Mouse (Mus musculus) adrenal gland, adult 2 months (tissue): ENCODE data around the gene Ccdc28b. TPM values are rescaled to one million over a fixed set of nuclear protein-coding genes. Genes with fewer than 3 reads are reported as not detected.

ENCODE experiments used
- DNase-seq: peaks from one replicate; pipeline ENCODE4 v3.0.0; 2021
- polyA plus RNA-seq: library from polyadenylated mRNA; depleted of rRNA; stranded (reverse); fragments of >200 nt; gene quantifications from 2 replicates; pipeline ENCODE4 v1.2.3, GENCODE M21; 2012
- total RNA-seq, 2 experiments: library from RNA; stranded (reverse); gene quantifications; 2 replicates each; pipeline ENCODE4 v1.2.3; 2021

Gene Ccdc28b
- total and polyA plus RNA-seq, 3 experiments = 22.1 to 33.4 (median 23.9) TPM

- DNase-seq = no peak
These were observed 778 bp downstream of the Ccdc28b start for GRCm38 (mm10) chr4:129622803-129623535.

- no peak for DNase-seq
These were observed 1.5 kb downstream of the Ccdc28b start for GRCm38 (mm10) chr4:129622120-129622802.

GRCm38 (mm10) chr4:129621283-129621841 is 2.4 kb downstream of the Ccdc28b start:
- DNase-seq = peak; percentile 68

GRCm38 (mm10) chr4:129620419-129621282 is 3.1 kb downstream of the Ccdc28b start:
- no peak for DNase-seq

- peak; percentile 98 for DNase-seq
These were observed 4.7 kb downstream of the Ccdc28b start, which contains the start of gene Iqcc for GRCm38 (mm10) chr4:129618786-129619691. TSS of gene Iqcc (minus strand) at chr4:129619099.

- no peak for DNase-seq
These were observed 5.7 kb downstream of the Ccdc28b start for GRCm38 (mm10) chr4:129618031-129618430.

- DNase-seq = no peak
These were observed 6.6 kb downstream of the Ccdc28b start for GRCm38 (mm10) chr4:129617121-129617641.

GRCm38 (mm10) chr4:129616631-129617030 is 7.1 kb downstream of the Ccdc28b start:
- DNase-seq = no peak

GRCm38 (mm10) chr4:129615801-129616290 is 7.9 kb downstream of the Ccdc28b start:
- DNase-seq = no peak

GRCm38 (mm10) chr4:129614093-129614492 is 9.7 kb downstream of the Ccdc28b start, which contains the start of gene Dcdc2b:
TSS of gene Dcdc2b (minus strand) at chr4:129614257.
- DNase-seq = no peak

GRCm38 (mm10) chr4:129610472-129610871 is 13.3 kb downstream of the Ccdc28b start:
- DNase-seq = no peak

- no peak for DNase-seq
These were observed 13.7 kb downstream of the Ccdc28b start for GRCm38 (mm10) chr4:129610026-129610425.

- no peak for DNase-seq
These were observed 14.6 kb downstream of the Ccdc28b start for GRCm38 (mm10) chr4:129609139-129609631.

- peak; percentile 79 for DNase-seq
These were observed 15.2 kb downstream of the Ccdc28b start for GRCm38 (mm10) chr4:129608426-129609025.

- DNase-seq = peak; percentile 92
These were observed 23.3 kb downstream of the Ccdc28b start, which contains the start of the genes Eif3i and Tmem234 for GRCm38 (mm10) chr4:129600233-129601158. TSS of gene Eif3i (minus strand) at chr4:129600648. TSS of gene Tmem234 (plus strand) at chr4:129600668.

- no peak for DNase-seq
These were observed 34.9 kb downstream of the Ccdc28b start for GRCm38 (mm10) chr4:129588865-129589264.

- no peak for DNase-seq
These were observed 36.8 kb downstream of the Ccdc28b start for GRCm38 (mm10) chr4:129586943-129587342.

GRCm38 (mm10) chr4:129585773-129586172 is 38.0 kb downstream of the Ccdc28b start:
- DNase-seq = no peak
